Mouse (Mus musculus) midbrain, postnatal 0 days (tissue): Measurements from ENCODE around the gene Ppp1r3d. TPM values are rescaled to one million over a fixed set of nuclear protein-coding genes. Genes with fewer than 3 reads are reported as not detected.

Experiments
- ATAC-seq: fragments of 200-750 bp; cut with Nextera tagmentation; 2 replicates; pipeline ENCODE4 v1.8.0; 2017; ENCODE audit warnings: moderate number of reproducible peaks, mild to moderate bottlenecking, moderate TSS enrichment, moderate library complexity; ENCODE audit not compliant: low FRiP score
- DNase-seq: peaks from one replicate; pipeline ENCODE4 v3.0.0-alpha.2; 2015; ENCODE audit warnings: low spot score
- H3K27ac ChIP-seq: fragments of 300-500 bp; sonication (generic); 2 replicates; pipeline ENCODE4 v1.5.1; 2014; ENCODE audit warnings: low read depth, mild to moderate bottlenecking, low read length, mixed read lengths
- H3K27me3 ChIP-seq: fragments of 300-500 bp; sonication (generic); 2 replicates; pipeline ENCODE4 v1.6.1; 2014; ENCODE audit warnings: low read length, control low read depth, mixed read lengths; ENCODE audit not compliant: insufficient read depth
- H3K36me3 ChIP-seq: fragments of 300-500 bp; sonication (generic); 2 replicates; pipeline ENCODE4 v1.6.1; 2014; ENCODE audit warnings: low read length, control low read depth, mixed read lengths; ENCODE audit not compliant: insufficient read depth
- H3K4me1 ChIP-seq: fragments of 300-500 bp; sonication (generic); 2 replicates; pipeline ENCODE4 v1.6.1; 2014; ENCODE audit warnings: mild to moderate bottlenecking, control low read depth, antibody characterized with exemption, low read length, mixed read lengths; ENCODE audit not compliant: insufficient read depth
- H3K4me2 ChIP-seq: fragments of 300-500 bp; sonication (generic); 2 replicates; pipeline ENCODE4 v1.6.1; 2014; ENCODE audit warnings: low read depth, mild to moderate bottlenecking, low read length, mixed read lengths; ENCODE audit not compliant: poor library complexity, severe bottlenecking
- H3K4me3 ChIP-seq: fragments of 300-500 bp; sonication (generic); 2 replicates; pipeline ENCODE4 v1.5.1; 2014; ENCODE audit warnings: low read depth, mild to moderate bottlenecking, low read length, moderate library complexity
- H3K9ac ChIP-seq: fragments of 300-500 bp; sonication (generic); replicated peaks from 2 replicates; pipeline ENCODE4 v1.6.1; 2014; ENCODE audit warnings: mild to moderate bottlenecking, low read length, moderate library complexity, mixed read lengths; ENCODE audit not compliant: poor library complexity, severe bottlenecking
- H3K9me3 ChIP-seq: fragments of 300-500 bp; sonication (generic); 2 replicates; pipeline ENCODE4 v1.6.1; 2016; ENCODE audit warnings: low read length, control low read depth
- CTCF ChIP-seq: IDR thresholded peaks from 2 replicates; pipeline ENCODE4 v1.5.1; 2016; ENCODE audit warnings: antibody characterized with exemption, mild to moderate bottlenecking
- whole genome bisulfite sequencing: fragments of 180-500 bp; shearing (Covaris S2); extraction: QIAGEN DNeasy Blood & Tissue Kit; methylation state at CpG from one replicate; pipeline ENCODE4 v1.1.7; 2014; 5-methylcytosine and 5-hydroxymethylcytosine counted together
- polyA plus RNA-seq: library from polyadenylated mRNA; unstranded; fragments of >200 nt; fragmentation: Nextera tagmentation; extraction: Ambion mirVana; gene quantifications from 2 replicates; pipeline ENCODE4 v1.2.1, GENCODE M21; 2015
- total RNA-seq: library from RNA; depleted of rRNA; stranded (reverse); fragments of >200 nt; gene quantifications from 2 replicates; pipeline ENCODE4 v1.2.3, GENCODE M21; 2014

The Ppp1r3d gene
- total and polyA plus RNA-seq, 2 experiments from 2014 or later: 4.6 to 16.6 TPM

DNA sequence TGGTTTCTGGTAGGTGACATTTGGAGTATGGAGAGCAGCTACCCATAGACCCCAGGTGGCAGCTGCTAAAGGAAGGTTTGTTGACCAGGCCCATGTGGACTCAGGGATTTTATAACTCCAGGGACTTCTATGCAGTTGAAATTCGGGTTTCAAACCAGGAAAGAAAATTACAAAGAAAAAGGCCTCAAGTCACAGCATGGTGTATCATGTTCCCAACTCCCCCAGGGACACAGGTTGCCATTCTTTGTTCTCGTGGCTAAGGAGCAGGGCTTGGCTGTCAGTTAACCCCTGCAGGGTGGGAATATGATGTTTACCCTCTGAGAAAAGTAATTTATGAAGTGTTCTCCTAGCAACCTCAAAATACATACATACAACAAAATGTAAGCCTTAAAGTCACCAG, 36.0 kb upstream of the Ppp1r3d start:
- Histone ChIP-seq H3K27me3 (no peaks in the 10 kb centered on the region), H3K27ac (no peak overlapping the region), H3K9me3 (no peaks in the 10 kb centered on the region), H3K4me1 (peaks cover 3% of the 10 kb centered on the region; the same call in 1 of the 2 replicates), H3K9ac (no peak overlapping the region), H3K4me3 (no peak overlapping the region), H3K36me3 (no peaks in the 10 kb centered on the region), H3K4me2 (no peak overlapping the region)
- TF ChIP-seq CTCF: no peak
- DNase-seq: no peak
- 12% methylated on average over 2 of the region's 2 CpGs for WGBS
- ATAC-seq: no peak

DNA sequence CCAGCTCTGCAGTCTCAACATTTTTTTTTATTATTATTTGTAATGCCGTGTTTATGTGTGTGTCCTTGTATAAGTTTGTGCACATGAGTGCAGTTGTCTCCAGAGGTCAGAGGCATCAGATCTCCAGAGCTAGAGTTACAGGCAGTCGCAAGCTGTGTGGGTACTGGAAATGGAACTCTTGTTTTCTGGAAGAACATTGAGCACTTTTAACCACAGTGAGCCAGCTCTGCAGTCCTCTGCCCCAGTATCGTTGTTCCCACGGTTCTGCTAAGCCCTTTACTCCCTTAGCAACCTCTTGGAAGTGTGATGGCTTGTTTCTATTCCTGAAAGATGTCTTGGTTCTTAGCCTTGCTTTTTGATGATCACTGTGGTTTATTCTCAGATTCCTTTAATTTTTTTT, 35.1 kb upstream of the Ppp1r3d start:
- Histone ChIP-seq H3K4me3 (no peak overlapping the region), H3K4me2 (no peak overlapping the region), H3K27ac (no peak overlapping the region), H3K36me3 (no peaks in the 10 kb centered on the region), H3K4me1 (no peaks in the 10 kb centered on the region), H3K9ac (no peak overlapping the region), H3K27me3 (no peaks in the 10 kb centered on the region), H3K9me3 (no peaks in the 10 kb centered on the region)
- ATAC-seq (no peak), DNase-seq (no peak)
- 72% methylated on average over 4 of the region's 4 CpGs for WGBS
- no peak for TF ChIP-seq CTCF

DNA sequence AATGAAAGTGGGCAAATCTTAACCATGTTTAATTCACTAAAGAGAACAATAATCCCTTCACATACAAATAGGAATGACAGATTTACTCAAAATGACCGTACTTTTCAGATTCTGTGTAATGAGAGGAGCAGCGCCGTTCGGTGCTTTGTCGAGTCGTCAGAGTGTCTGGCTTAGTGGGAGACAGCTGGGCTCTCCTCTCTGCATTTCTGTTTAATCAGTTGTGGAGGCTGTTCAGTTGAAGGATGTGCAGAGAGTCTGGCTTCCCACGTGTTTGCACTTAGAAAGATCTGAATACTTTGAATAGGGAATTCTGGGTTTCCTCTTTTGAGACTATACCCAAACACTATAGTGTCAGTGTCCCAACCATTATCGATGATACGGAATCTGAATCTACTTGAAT, 23.0 kb upstream of the Ppp1r3d start:
- no peak for DNase-seq

DNA sequence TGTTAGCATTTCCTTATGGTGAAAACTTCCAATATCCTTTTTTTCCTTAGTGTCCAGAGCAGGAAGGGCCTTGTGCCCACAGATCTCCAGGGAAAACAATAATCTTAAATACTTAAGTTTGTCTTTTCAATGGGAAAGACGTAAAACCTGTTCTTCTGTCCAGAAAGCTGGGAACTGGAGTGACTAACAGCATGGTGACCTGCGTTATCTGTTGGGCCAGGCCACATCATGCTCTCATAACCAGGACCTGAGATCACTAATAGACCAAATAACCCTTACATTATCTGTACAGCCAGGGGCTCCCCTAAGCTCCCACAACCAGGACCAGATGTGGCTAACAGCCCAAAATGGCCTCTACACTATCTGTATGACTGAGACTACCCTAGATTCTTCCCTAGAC, 19.6 kb upstream of the Ppp1r3d start:
- DNase-seq: no peak
- no peaks in the 10 kb centered on the region for H3K27me3 ChIP-seq
- H3K27ac ChIP-seq: no peak overlapping the region
- TF ChIP-seq CTCF: no peak
- H3K36me3 ChIP-seq: no peaks in the 10 kb centered on the region
- no peak overlapping the region for H3K4me3 ChIP-seq
- H3K9me3 ChIP-seq: no peaks in the 10 kb centered on the region
- no peak for ATAC-seq
- H3K4me2 ChIP-seq: no peak overlapping the region
- H3K9ac ChIP-seq: no peak overlapping the region
- H3K4me1 ChIP-seq: no peaks in the 10 kb centered on the region
- 92% methylated on average over 2 of the region's 2 CpGs for WGBS

More for the DNA sequence above, 23.0 kb upstream of the Ppp1r3d start:
- Histone ChIP-seq H3K4me1 (no peaks in the 10 kb centered on the region), H3K9ac (no peak overlapping the region), H3K4me3 (no peak overlapping the region), H3K9me3 (no peaks in the 10 kb centered on the region), H3K36me3 (no peaks in the 10 kb centered on the region), H3K27me3 (no peaks in the 10 kb centered on the region), H3K4me2 (no peak overlapping the region), H3K27ac (no peak overlapping the region)
- TF ChIP-seq CTCF: no peak
- WGBS: 57% methylated on average over 9 of the region's 9 CpGs
- no peak for ATAC-seq

DNA sequence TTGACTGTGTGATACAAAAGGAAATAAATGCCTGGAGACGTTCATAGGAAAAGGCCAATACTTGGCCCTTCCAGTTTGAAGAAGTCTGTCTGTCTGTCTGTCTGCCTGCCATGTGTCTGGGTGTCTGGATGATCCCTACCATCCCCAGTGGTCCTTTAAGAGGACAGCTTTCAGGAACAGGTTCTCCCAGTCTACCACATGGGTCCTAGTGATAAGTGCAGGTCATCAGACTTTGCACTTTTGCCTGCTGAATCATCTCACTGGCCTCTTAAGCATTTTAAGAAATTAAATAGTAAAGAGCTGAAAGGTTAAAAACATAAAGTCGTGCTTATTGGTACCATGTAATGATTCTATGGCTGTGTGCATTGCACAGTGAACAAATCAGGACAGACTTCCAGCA, 19.2 kb upstream of the Ppp1r3d start:
- Histone ChIP-seq H3K27me3 (no peaks in the 10 kb centered on the region), H3K4me2 (no peak overlapping the region), H3K36me3 (no peaks in the 10 kb centered on the region), H3K9me3 (no peaks in the 10 kb centered on the region), H3K4me3 (no peak overlapping the region), H3K9ac (no peak overlapping the region), H3K27ac (no peak overlapping the region), H3K4me1 (no peaks in the 10 kb centered on the region)
- DNase-seq (no peak), ATAC-seq (no peak)
- WGBS: 83% methylated on average over 2 of the region's 2 CpGs
- TF ChIP-seq CTCF: no peak

DNA sequence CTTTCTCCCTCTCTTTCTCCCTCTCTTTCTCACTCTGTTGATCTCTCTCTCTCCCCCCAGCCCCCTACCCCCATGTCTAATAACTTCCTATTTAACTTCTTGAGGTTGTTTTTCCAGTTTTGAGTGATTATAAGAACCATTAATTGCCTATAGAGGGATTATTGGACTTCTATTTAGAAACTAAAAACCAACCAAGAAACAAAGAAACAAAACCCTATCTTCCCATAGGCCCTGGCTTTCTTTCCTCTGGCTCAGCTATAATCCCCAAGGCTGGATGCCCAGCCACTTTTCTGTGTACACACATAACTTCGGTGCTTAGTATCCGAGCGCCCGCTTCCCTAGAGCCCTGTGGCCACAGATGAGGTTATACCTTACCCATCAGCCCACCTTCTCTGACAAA, 16.0 kb upstream of the Ppp1r3d start, which contains the start of gene Cdh26:
TSS of gene Cdh26 (plus strand) at position 301 of the 400 bp plus-strand sequence.
- H3K4me1 ChIP-seq: no peaks in the 10 kb centered on the region; the same call in 1 of the 2 replicates
- no peaks in the 10 kb centered on the region for H3K27me3 ChIP-seq
- ATAC-seq (no peak), DNase-seq (no peak)
- no peak within 1 kb of the TSS for H3K4me3 ChIP-seq
- H3K9ac ChIP-seq: no peak within 1 kb of the TSS
- TF ChIP-seq CTCF: no peak
- no peaks in the 10 kb centered on the region for H3K9me3 ChIP-seq
- WGBS: 73% methylated on average over 4 of the region's 4 CpGs
- H3K27ac ChIP-seq: no peak within 1 kb of the TSS
- H3K4me2 ChIP-seq: no peak within 1 kb of the TSS
- no peaks in the 10 kb centered on the region for H3K36me3 ChIP-seq
